Mouse (Mus musculus): Measurements from ENCODE around the gene Psg28. TPM values are rescaled to one million over a fixed set of nuclear protein-coding genes. Genes with fewer than 3 reads are reported as not detected.
"Not testable (repeated sequence)": the region's sequence is repeated elsewhere in the genome, so short reads cannot be mapped to it uniquely, and the experiment has no call there.

Gene Psg28
- not detected in 2 replicates for polyA plus RNA-seq (2015; fragmentation: Nextera tagmentation; extraction: Ambion mirVana)

GRCm38 (mm10) chr7:18431941-18432340, at the start of gene Psg28:
TSS of gene Psg28 (minus strand) at chr7:18432041.
- H3K9ac ChIP-seq (ENCODE audit: low read length); H3K36me3 ChIP-seq (ENCODE audit: control insufficient read depth, insufficient read depth, low read length); H3K27me3 ChIP-seq (ENCODE audit: control insufficient read depth, insufficient read depth, low read length); H3K9me3 ChIP-seq (ENCODE audit: control insufficient read depth, low read length); H3K4me1 ChIP-seq (replicated peaks; ENCODE audit: control insufficient read depth, insufficient read depth); DNase-seq (ENCODE audit: low spot score); ATAC-seq (ENCODE audit: low FRiP score, low TSS enrichment); H3K27ac ChIP-seq (replicated peaks); H3K4me2 ChIP-seq (replicated peaks; ENCODE audit: low read depth); H3K4me3 ChIP-seq (ENCODE audit: low read depth, low read length): not testable (repeated sequence)
- WGBS: 65% methylated on average over 2 of the region's 2 CpGs

GRCm38 (mm10) chr7:18403407-18403806, 28.4 kb downstream of the Psg28 start:
- no peak for ATAC-seq (ENCODE audit: low FRiP score, low TSS enrichment)
- no peak for TF ChIP-seq CTCF (IDR thresholded peaks at IDR 0.05; ENCODE audit: low read depth)
- TF ChIP-seq EP300 (optimal IDR thresholded peaks at IDR 0.05): no peak
- 50% methylated on average over 10 of the region's 11 CpGs for WGBS
- Histone ChIP-seq H3K9me3 (ENCODE audit: control insufficient read depth, low read length) (no peaks in the 10 kb centered on the region), H3K4me2 (replicated peaks; ENCODE audit: low read depth) (no peak overlapping the region), H3K27ac (replicated peaks) (no peak overlapping the region), H3K4me1 (replicated peaks; ENCODE audit: control insufficient read depth, insufficient read depth) (no peaks in the 10 kb centered on the region), H3K27me3 (ENCODE audit: control insufficient read depth, insufficient read depth, low read length) (no peaks in the 10 kb centered on the region), H3K9ac (ENCODE audit: low read length) (no peak overlapping the region), H3K36me3 (ENCODE audit: control insufficient read depth, insufficient read depth, low read length) (no peaks in the 10 kb centered on the region), H3K4me3 (ENCODE audit: low read depth, low read length) (no peak overlapping the region)
- no peak for DNase-seq (ENCODE audit: low spot score)

GRCm38 (mm10) chr7:18402527-18403237, 29.2 kb downstream of the Psg28 start:
- Histone ChIP-seq H3K4me2 (replicated peaks; ENCODE audit: low read depth) (peak overlapping the region; percentile 11; the same call in 1 of the 2 replicates), H3K27ac (replicated peaks) (no peak overlapping the region), H3K4me3 (ENCODE audit: low read depth, low read length) (peak overlapping the region; percentile 12; the same call in 1 of the 2 replicates), H3K4me1 (replicated peaks; ENCODE audit: control insufficient read depth, insufficient read depth) (no peaks in the 10 kb centered on the region), H3K36me3 (ENCODE audit: control insufficient read depth, insufficient read depth, low read length) (no peaks in the 10 kb centered on the region), H3K9me3 (ENCODE audit: control insufficient read depth, low read length) (no peaks in the 10 kb centered on the region), H3K9ac (ENCODE audit: low read length) (no peak overlapping the region), H3K27me3 (ENCODE audit: control insufficient read depth, insufficient read depth, low read length) (no peaks in the 10 kb centered on the region)
- DNase-seq (ENCODE audit: low spot score): peak; percentile 35
- TF ChIP-seq CTCF (IDR thresholded peaks at IDR 0.05; ENCODE audit: low read depth): no peak
- no peak for TF ChIP-seq EP300 (optimal IDR thresholded peaks at IDR 0.05)
- WGBS: 39% methylated on average over 18 of the region's 35 CpGs
- ATAC-seq (ENCODE audit: low FRiP score, low TSS enrichment): peak; percentile 42; the same call in 1 of the 2 replicates

GRCm38 (mm10) chr7:18391483-18391882, 40.4 kb downstream of the Psg28 start:
- H3K4me1 ChIP-seq (replicated peaks; ENCODE audit: control insufficient read depth, insufficient read depth); H3K27me3 ChIP-seq (ENCODE audit: control insufficient read depth, insufficient read depth, low read length); H3K9me3 ChIP-seq (ENCODE audit: control insufficient read depth, low read length); H3K36me3 ChIP-seq (ENCODE audit: control insufficient read depth, insufficient read depth, low read length); H3K4me3 ChIP-seq (ENCODE audit: low read depth, low read length); DNase-seq (ENCODE audit: low spot score); ATAC-seq (ENCODE audit: low FRiP score, low TSS enrichment); H3K4me2 ChIP-seq (replicated peaks; ENCODE audit: low read depth); H3K27ac ChIP-seq (replicated peaks); H3K9ac ChIP-seq (ENCODE audit: low read length): not testable (repeated sequence)
- WGBS: 65% methylated on average over 4 of the region's 4 CpGs

GRCm38 (mm10) chr7:18378295-18378694, 53.5 kb downstream of the Psg28 start:
- no peak for ATAC-seq (ENCODE audit: low FRiP score, low TSS enrichment)
- 38% methylated on average over 2 of the region's 2 CpGs for WGBS

More at GRCm38 (mm10) chr7:18378295-18378694, 53.5 kb downstream of the Psg28 start:
- no peaks in the 10 kb centered on the region for H3K9me3 ChIP-seq (ENCODE audit: control insufficient read depth, low read length)
- H3K4me3 ChIP-seq (ENCODE audit: low read depth, low read length): no peak overlapping the region
- no peaks in the 10 kb centered on the region for H3K36me3 ChIP-seq (ENCODE audit: control insufficient read depth, insufficient read depth, low read length)
- no peak overlapping the region for H3K9ac ChIP-seq (ENCODE audit: low read length)
- no peaks in the 10 kb centered on the region for H3K4me1 ChIP-seq (replicated peaks; ENCODE audit: control insufficient read depth, insufficient read depth)
- no peak overlapping the region for H3K27ac ChIP-seq (replicated peaks)
- no peak for DNase-seq (ENCODE audit: low spot score)
- TF ChIP-seq EP300 (optimal IDR thresholded peaks at IDR 0.05): no peak
- TF ChIP-seq CTCF (IDR thresholded peaks at IDR 0.05; ENCODE audit: low read depth): no peak
- no peak overlapping the region for H3K4me2 ChIP-seq (replicated peaks; ENCODE audit: low read depth)
- H3K27me3 ChIP-seq (ENCODE audit: control insufficient read depth, insufficient read depth, low read length): no peaks in the 10 kb centered on the region

Small RNA genes lying within 50 kb of the gene (microRNA-seq; reads per million reads assigned to microRNA genes)
- gene Gm24715: not detected

Other genes with a start within 250 kb of the Psg28 start
- gene Mill1, start 186.7 kb downstream of the Psg28 start, polyA plus RNA-seq (2015; fragmentation: Nextera tagmentation; extraction: Ambion mirVana): not detected in 2 replicates
- not detected in 2 replicates for gene Psg18, start 77.0 kb downstream of the Psg28 start, polyA plus RNA-seq (2015; fragmentation: Nextera tagmentation; extraction: Ambion mirVana)
- not detected in 2 replicates for gene Psg26, start 52.1 kb upstream of the Psg28 start, polyA plus RNA-seq (2015; fragmentation: Nextera tagmentation; extraction: Ambion mirVana)
- gene Psg25, start 100.2 kb upstream of the Psg28 start, polyA plus RNA-seq (2015; fragmentation: Nextera tagmentation; extraction: Ambion mirVana): not detected in 2 replicates
- gene Psg27, start 135.3 kb upstream of the Psg28 start, polyA plus RNA-seq (2015; fragmentation: Nextera tagmentation; extraction: Ambion mirVana): not detected in 2 replicates
- not detected in 2 replicates for gene Psg23, start 184.5 kb upstream of the Psg28 start, polyA plus RNA-seq (2015; fragmentation: Nextera tagmentation; extraction: Ambion mirVana)
- not detected in 2 replicates for gene Psg21, start 224.7 kb upstream of the Psg28 start, polyA plus RNA-seq (2015; fragmentation: Nextera tagmentation; extraction: Ambion mirVana)

All from stomach, postnatal 0 days (tissue).